ENCODE assay signal across 25 mouse cellular contexts in the genomic region with DNA sequence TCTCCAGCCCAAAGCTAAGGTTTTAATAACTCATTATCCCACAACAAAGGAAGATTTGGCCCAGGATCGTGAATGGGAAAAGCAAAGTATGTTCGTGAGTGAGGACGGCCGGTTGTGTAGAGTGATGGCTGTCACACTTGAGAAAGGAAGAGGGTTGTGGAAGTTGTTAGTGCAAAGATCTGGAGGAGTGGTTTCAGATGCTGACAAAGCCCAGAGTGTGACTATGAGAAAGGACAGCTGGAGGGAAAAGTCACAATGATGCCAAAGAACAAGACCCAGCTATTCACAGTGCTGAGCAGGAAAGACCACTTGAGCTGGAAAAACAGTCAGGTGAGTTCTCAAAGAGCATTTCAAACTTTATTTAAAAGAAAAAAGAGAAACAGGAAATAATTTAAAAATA. TPM values are rescaled to one million over a fixed set of nuclear protein-coding genes. Genes with fewer than 3 reads are reported as not detected.
A peak's percentile ranks its signal among the peaks of the same experiment; 100 is the strongest.
DNase-seq lines count a peak whose midpoint lies in the region; ATAC-seq and TF ChIP-seq lines count a peak whose summit lies in the region.
"Had no signal": no experiment of that assay in that cellular context is flagged by ENCODE, and none has a peak within 500 bp of the region (broad histone marks: within the 10 kb centered on the region; RNA-seq: fewer than 3 reads in every experiment).

No protein-coding gene starts in this region.

- ATAC-seq in intestine, embryonic 16.5 days: no peak
- no peak for ATAC-seq in intestine, embryonic 15.5 days
- ATAC-seq in lung, embryonic 15.5 days (ENCODE audit: borderline replicate concordance, extremely low read depth, low FRiP score, low TSS enrichment): peak; percentile 90
- ATAC-seq: forebrain, embryonic 13.5 days had no signal

- H3K9ac ChIP-seq in intestine, embryonic 16.5 days (ENCODE audit: low read depth, low read length): no peak overlapping the region
- H3K9ac ChIP-seq in intestine, embryonic 15.5 days: no peak overlapping the region
- H3K9ac ChIP-seq in lung, embryonic 15.5 days: no peak overlapping the region
- H3K9ac ChIP-seq: embryonic facial prominence, embryonic 12.5 days; forebrain, embryonic 13.5 days; hindbrain, embryonic 15.5 days; limb, embryonic 15.5 days; liver, embryonic 15.5 days; neural tube, embryonic 13.5 days had no signal

- intact Hi-C loops in left cerebral cortex, postnatal 10 days (cut with DNase I): no loop called here

- no peak overlapping the region for H3K4me2 ChIP-seq in intestine, embryonic 16.5 days (ENCODE audit: low read depth, low read length)
- no peak overlapping the region for H3K4me2 ChIP-seq in intestine, embryonic 15.5 days (replicated peaks)
- H3K4me2 ChIP-seq in lung, embryonic 15.5 days: peak overlapping the region; percentile 12; the same call in 1 of the 2 replicates
- H3K4me2 ChIP-seq: embryonic facial prominence, embryonic 12.5 days; forebrain, embryonic 13.5 days; hindbrain, embryonic 15.5 days; limb, embryonic 15.5 days; liver, embryonic 15.5 days; neural tube, embryonic 13.5 days had no signal

- H3K27me3 ChIP-seq in intestine, embryonic 16.5 days (replicated peaks; ENCODE audit: control insufficient read depth, insufficient read depth, low read length): no peaks in the 10 kb centered on the region
- H3K27me3 ChIP-seq in intestine, embryonic 15.5 days (replicated peaks): no peaks in the 10 kb centered on the region
- H3K27me3 ChIP-seq in lung, embryonic 15.5 days: no peaks in the 10 kb centered on the region
- H3K27me3 ChIP-seq: embryonic facial prominence, embryonic 12.5 days; forebrain, embryonic 13.5 days; hindbrain, embryonic 15.5 days; limb, embryonic 15.5 days; liver, embryonic 15.5 days; megakaryocyte, embryonic 14.5 days; neural tube, embryonic 13.5 days had no signal

- H3K36me3 ChIP-seq in intestine, embryonic 16.5 days (ENCODE audit: control insufficient read depth, insufficient read depth, low read length): peaks cover 13% of the 10 kb centered on the region
- H3K36me3 ChIP-seq in intestine, embryonic 15.5 days: peaks cover 19% of the 10 kb centered on the region; the same call in 1 of the 2 replicates
- peaks cover 37% of the 10 kb centered on the region for H3K36me3 ChIP-seq in lung, embryonic 15.5 days

- no peak for TF ChIP-seq CTCF in bone marrow macrophage, adult 2 months (IDR thresholded peaks at IDR 0.05; ENCODE audit: low read depth, low read length)

- H3K4me1 ChIP-seq in intestine, embryonic 16.5 days (ENCODE audit: control insufficient read depth, insufficient read depth, low read length): no peaks in the 10 kb centered on the region
- H3K4me1 ChIP-seq in intestine, embryonic 15.5 days (replicated peaks): no peaks in the 10 kb centered on the region
- H3K4me1 ChIP-seq in bone marrow macrophage, adult 2 months (ENCODE audit: control insufficient read depth, insufficient read depth, low read length): peaks cover 18% of the 10 kb centered on the region
- no peaks in the 10 kb centered on the region; the same call in 1 of the 2 replicates for H3K4me1 ChIP-seq in lung, embryonic 15.5 days
- H3K4me1 ChIP-seq: embryonic facial prominence, embryonic 12.5 days; forebrain, embryonic 13.5 days; hindbrain, embryonic 15.5 days; limb, embryonic 15.5 days; liver, embryonic 15.5 days; megakaryocyte, embryonic 14.5 days; neural tube, embryonic 13.5 days had no signal

- 69% methylated on average over 4 of the region's 4 CpGs for whole genome bisulfite sequencing in intestine, embryonic 16.5 days
- WGBS in intestine, embryonic 15.5 days: 72% methylated on average over 4 of the region's 4 CpGs
- 34% methylated on average over 4 of the region's 4 CpGs for WGBS in lung, embryonic 15.5 days

- DNase-seq in lung, postnatal 4 days: peak; percentile 48 to 49
- DNase-seq in left cerebral cortex, postnatal 10 days (ENCODE audit: extremely low spot score in 1 of 2, low spot score in 2 of 2): no peak
- DNase-seq in right cerebral cortex, postnatal 25 days: no peak
- DNase-seq: cerebellum, adult 9-11 months; gastrocnemius, postnatal 10 days; heart, adult 11 months; kidney, adult 2 months; midbrain, embryonic 14.5 days; right cerebral cortex, adult 18-20 months; spleen, adult 18-20 months had no signal

- H3K9me3 ChIP-seq in intestine, embryonic 16.5 days (ENCODE audit: control insufficient read depth, low read length): no peaks in the 10 kb centered on the region
- H3K9me3 ChIP-seq in intestine, embryonic 15.5 days: no peaks in the 10 kb centered on the region
- H3K9me3 ChIP-seq in lung, embryonic 15.5 days: no peaks in the 10 kb centered on the region
- H3K9me3 ChIP-seq: embryonic facial prominence, embryonic 12.5 days; forebrain, embryonic 13.5 days; hindbrain, embryonic 15.5 days; limb, embryonic 15.5 days; liver, embryonic 15.5 days; megakaryocyte, embryonic 14.5 days; neural tube, embryonic 13.5 days had no signal

- TF ChIP-seq POLR2A in bone marrow macrophage, adult 2 months (IDR thresholded peaks at IDR 0.05; ENCODE audit: borderline replicate concordance, low read depth, low read length): no peak

- no peak overlapping the region for H3K4me3 ChIP-seq in intestine, embryonic 16.5 days (ENCODE audit: low read length)
- no peak overlapping the region for H3K4me3 ChIP-seq in intestine, embryonic 15.5 days (replicated peaks)
- no peak overlapping the region for H3K4me3 ChIP-seq in bone marrow macrophage, adult 2 months (ENCODE audit: insufficient read depth, low read length)
- H3K4me3 ChIP-seq in lung, embryonic 15.5 days: no peak overlapping the region
- H3K4me3 ChIP-seq: embryonic facial prominence, embryonic 12.5 days; erythroblast, embryonic 14.5 days; forebrain, embryonic 13.5 days; hindbrain, embryonic 15.5 days; layer of hippocampus, adult 2 months; limb, embryonic 15.5 days; liver, embryonic 15.5 days; megakaryocyte, embryonic 14.5 days; neural tube, embryonic 13.5 days had no signal

- H3K27ac ChIP-seq in intestine, embryonic 16.5 days (ENCODE audit: low read length): 0 out of 2 replicates have a peak overlapping the region, but pooled peaks have one; percentile 12
- H3K27ac ChIP-seq in intestine, embryonic 15.5 days: no peak overlapping the region
- H3K27ac ChIP-seq in bone marrow macrophage, adult 2 months (ENCODE audit: insufficient read depth, low read depth, low read length): peak overlapping the region; percentile 20
- H3K27ac ChIP-seq in lung, embryonic 15.5 days: peak overlapping the region; percentile 65
- H3K27ac ChIP-seq: embryonic facial prominence, embryonic 12.5 days; forebrain, embryonic 13.5 days; hindbrain, embryonic 15.5 days; layer of hippocampus, adult 2 months; limb, embryonic 15.5 days; liver, embryonic 15.5 days; neural tube, embryonic 13.5 days had no signal

RNA-seq across cellular contexts. Expression of gene Spg11, which starts 8.5 kb away (rescaled TPM):
- polyA plus RNA-seq in intestine, embryonic 16.5 days (2015; fragmentation: Nextera tagmentation; extraction: Ambion mirVana): 7.0 and 7.6 TPM in 2 replicates
- polyA plus RNA-seq in intestine, embryonic 15.5 days (2015; fragmentation: Nextera tagmentation; extraction: Ambion mirVana): 8.5 TPM in 2 replicates
- 15.3 and 16.4 TPM in 2 replicates for polyA plus RNA-seq in bone marrow macrophage, adult 2 months (2012; ENCODE audit: insufficient read depth, insufficient read length, missing spikeins)
- polyA plus RNA-seq in lung, embryonic 15.5 days (2015; fragmentation: Nextera tagmentation; extraction: Ambion mirVana): 8.8 and 10.2 TPM in 2 replicates
- 10 to 100 TPM; 19.8 to 20.4 TPM for total RNA-seq in left cerebral cortex, postnatal 10 days (2021)

RNA-seq across cellular contexts. Expression of gene B2m, which starts 37.8 kb away (rescaled TPM):
- 385 and 440 TPM in 2 replicates for polyA plus RNA-seq in intestine, embryonic 16.5 days (2015; fragmentation: Nextera tagmentation; extraction: Ambion mirVana)
- polyA plus RNA-seq in intestine, embryonic 15.5 days (2015; fragmentation: Nextera tagmentation; extraction: Ambion mirVana): 367 and 406 TPM in 2 replicates
- 8,073 and 8,193 TPM in 2 replicates for polyA plus RNA-seq in bone marrow macrophage, adult 2 months (2012; ENCODE audit: insufficient read depth, insufficient read length, missing spikeins)
- polyA plus RNA-seq in lung, embryonic 15.5 days (2015; fragmentation: Nextera tagmentation; extraction: Ambion mirVana): 350 and 374 TPM in 2 replicates
- 10 to 100 TPM; 72.1 to 76.8 TPM for total RNA-seq in left cerebral cortex, postnatal 10 days (2021)

RNA-seq across cellular contexts. Expression of gene Trim69, which starts 50.8 kb away (rescaled TPM):
- not detected in 2 replicates for polyA plus RNA-seq in intestine, embryonic 16.5 days (2015; fragmentation: Nextera tagmentation; extraction: Ambion mirVana)
- polyA plus RNA-seq in intestine, embryonic 15.5 days (2015; fragmentation: Nextera tagmentation; extraction: Ambion mirVana): 0.09 TPM in 1 of 2 replicates, not detected in the other
- polyA plus RNA-seq in bone marrow macrophage, adult 2 months (2012; ENCODE audit: insufficient read depth, insufficient read length, missing spikeins): not detected in 2 replicates
- polyA plus RNA-seq in lung, embryonic 15.5 days (2015; fragmentation: Nextera tagmentation; extraction: Ambion mirVana): 0.11 TPM in 1 of 2 replicates, not detected in the other
- total RNA-seq in left cerebral cortex, postnatal 10 days (2021): not detected
- total RNA-seq: gastrocnemius, postnatal 10 days; heart, postnatal 25 days; layer of hippocampus, adult 2 months; left cerebral cortex, postnatal 36 days had no signal
- polyA plus RNA-seq: embryonic facial prominence, embryonic 12.5 days; erythroblast, embryonic 14.5 days; forebrain, embryonic 13.5 days; hindbrain, embryonic 15.5 days; kidney, adult 2 months; liver, embryonic 15.5 days; midbrain, embryonic 14.5 days; neural tube, embryonic 13.5 days had no signal

Comparison
In these comparisons a context has a peak if more than half of its experiments do, and no peak if none do; other contexts are left out.
1. DNase-seq: peak in lung, postnatal 4 days (2 of 2); none in left cerebral cortex, postnatal 10 days (0 of 2) and right cerebral cortex, postnatal 25 days (single experiment).
2. RNA of gene B2m, which starts 37.8 kb away (polyA plus RNA-seq): 8,073 to 8,193 TPM in bone marrow macrophage, adult 2 months; 367 to 406 TPM in intestine, embryonic 15.5 days, 385 to 440 TPM in intestine, embryonic 16.5 days and 350 to 374 TPM in lung, embryonic 15.5 days; every median in the first group is over 10 times any median in the second.